Mouse (Mus musculus): ENCODE results near the gene Rassf8.

The Rassf8 gene

GRCm38 (mm10) chr6:145747671-145748640 lies 1.4 kb downstream of the Rassf8 start:
- DNase-seq (ENCODE audit: low read depth, low spot score) = no peak

GRCm38 (mm10) chr6:145750394-145750793 lies 3.8 kb downstream of the Rassf8 start:
- no peak for DNase-seq (ENCODE audit: low read depth, low spot score)

- no peak for DNase-seq (ENCODE audit: low read depth, low spot score)
Measured at GRCm38 (mm10) chr6:145753296-145753695, 6.7 kb downstream of the Rassf8 start.

- no peak for DNase-seq (ENCODE audit: low read depth, low spot score)
Measured at GRCm38 (mm10) chr6:145754416-145754815, 7.9 kb downstream of the Rassf8 start.

GRCm38 (mm10) chr6:145755942-145756639 lies 9.5 kb downstream of the Rassf8 start:
- no peak for DNase-seq (ENCODE audit: low read depth, low spot score)

GRCm38 (mm10) chr6:145756640-145757005 lies 10.1 kb downstream of the Rassf8 start:
- DNase-seq (ENCODE audit: low read depth, low spot score) = no peak

GRCm38 (mm10) chr6:145757346-145757745 lies 10.8 kb downstream of the Rassf8 start:
- no peak for DNase-seq (ENCODE audit: low read depth, low spot score)

GRCm38 (mm10) chr6:145758685-145759084 lies 12.1 kb downstream of the Rassf8 start:
- no peak for DNase-seq (ENCODE audit: low read depth, low spot score)

GRCm38 (mm10) chr6:145759432-145759831 lies 12.9 kb downstream of the Rassf8 start:
- no peak for DNase-seq (ENCODE audit: low read depth, low spot score)

- DNase-seq (ENCODE audit: low read depth, low spot score) = no peak
Measured at GRCm38 (mm10) chr6:145760246-145761016, 13.9 kb downstream of the Rassf8 start.

GRCm38 (mm10) chr6:145761151-145761935 lies 14.8 kb downstream of the Rassf8 start:
- no peak for DNase-seq (ENCODE audit: low read depth, low spot score)

- DNase-seq (ENCODE audit: low read depth, low spot score) = no peak
Measured at GRCm38 (mm10) chr6:145762016-145762415, 15.5 kb downstream of the Rassf8 start.

- no peak for DNase-seq (ENCODE audit: low read depth, low spot score)
Measured at GRCm38 (mm10) chr6:145763051-145763450, 16.5 kb downstream of the Rassf8 start.

- DNase-seq (ENCODE audit: low read depth, low spot score) = no peak
Measured at GRCm38 (mm10) chr6:145765011-145765410, 18.5 kb downstream of the Rassf8 start.

GRCm38 (mm10) chr6:145766971-145767370 lies 20.4 kb downstream of the Rassf8 start:
- DNase-seq (ENCODE audit: low read depth, low spot score) = no peak

- DNase-seq (ENCODE audit: low read depth, low spot score) = no peak
Measured at GRCm38 (mm10) chr6:145767637-145768036, 21.1 kb downstream of the Rassf8 start.

- no peak for DNase-seq (ENCODE audit: low read depth, low spot score)
Measured at GRCm38 (mm10) chr6:145768671-145769292, 22.2 kb downstream of the Rassf8 start.

GRCm38 (mm10) chr6:145769855-145770254 lies 23.3 kb downstream of the Rassf8 start:
- DNase-seq (ENCODE audit: low read depth, low spot score) = no peak

- DNase-seq (ENCODE audit: low read depth, low spot score) = no peak
Measured at GRCm38 (mm10) chr6:145770272-145771000, 23.9 kb downstream of the Rassf8 start.

GRCm38 (mm10) chr6:145774436-145774835 lies 27.9 kb downstream of the Rassf8 start:
- DNase-seq (ENCODE audit: low read depth, low spot score) = no peak

Data from WW6 (cell line).